Mouse (Mus musculus) ES-E14 (cell line): ENCODE measurements around the gene Gatad2a.

ENCODE experiments used
- HCFC1 ChIP-seq: IDR thresholded peaks from 2 replicates; pipeline ENCODE4 v1.6.1; 2012; ENCODE audit warnings: low read length, inconsistent platforms, borderline replicate concordance; ENCODE audit not compliant: insufficient read depth
- MAFK ChIP-seq: IDR thresholded peaks from 2 replicates; pipeline ENCODE4 v1.6.1; 2014; ENCODE audit warnings: mild to moderate bottlenecking, low read depth, low read length, inconsistent platforms; ENCODE audit not compliant: insufficient read depth
- ZNF384 ChIP-seq: IDR thresholded peaks from 2 replicates; pipeline ENCODE4 v1.6.1; 2012; ENCODE audit warnings: low read depth, low read length, inconsistent platforms

DNA sequence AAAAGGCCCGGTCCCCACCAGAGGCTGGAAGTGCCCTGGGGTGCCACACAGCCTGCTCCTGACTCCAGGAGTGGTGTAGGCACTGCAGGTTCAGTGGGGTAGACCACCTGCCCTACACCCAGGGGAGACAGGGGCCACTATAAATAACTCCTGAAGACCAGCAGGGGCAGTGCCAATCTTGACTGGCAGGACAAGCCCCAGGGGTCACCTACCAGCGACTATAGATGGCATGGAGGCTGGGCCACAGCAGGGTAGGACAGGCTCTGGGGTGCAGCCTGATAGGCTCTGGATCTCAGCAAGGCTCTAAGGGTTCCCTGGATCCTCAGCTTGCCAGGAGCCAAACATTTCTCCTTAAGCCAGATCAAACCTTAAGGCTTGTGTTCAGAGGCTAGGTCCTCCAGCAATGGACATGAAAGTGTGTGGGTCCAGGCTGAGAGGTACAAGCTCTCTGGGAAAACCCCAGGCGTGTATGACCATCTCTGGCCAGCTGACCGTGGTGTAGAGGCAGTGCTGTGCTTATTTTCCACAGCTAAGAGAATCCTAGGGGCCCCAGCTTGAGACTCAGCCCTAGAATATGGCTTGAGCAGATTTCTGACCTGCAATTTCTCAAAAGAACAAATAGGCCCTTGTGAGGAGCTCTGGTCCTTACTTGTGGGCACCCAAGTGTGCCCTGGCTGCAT is 100.3 kb downstream of the Gatad2a start:
- no peak for TF ChIP-seq HCFC1
- TF ChIP-seq MAFK = no peak
- TF ChIP-seq ZNF384 = no peak
